Mouse (Mus musculus) midbrain, embryonic 11.5 days (tissue): Measurements from ENCODE around the gene Rnf126. TPM values are rescaled to one million over a fixed set of nuclear protein-coding genes. Genes with fewer than 3 reads are reported as not detected.

Experiments
- ATAC-seq: fragments of 200-750 bp; cut with Nextera tagmentation; 2 replicates; pipeline ENCODE4 v1.8.0; 2017; ENCODE audit warnings: moderate TSS enrichment, moderate library complexity; ENCODE audit not compliant: low FRiP score
- DNase-seq: peaks from one replicate; pipeline ENCODE4 v3.0.0; 2015; ENCODE audit warnings: low spot score; ENCODE audit errors: missing footprints
- H3K27ac ChIP-seq: fragments of 300-500 bp; sonication (generic); 2 replicates; pipeline ENCODE4 v1.5.1; 2014; ENCODE audit warnings: low read depth, low read length
- H3K27me3 ChIP-seq: fragments of 300-500 bp; sonication (generic); 2 replicates; pipeline ENCODE4 v1.6.1; 2014; ENCODE audit warnings: mild to moderate bottlenecking, low read length, moderate library complexity, mixed read lengths; ENCODE audit not compliant: control insufficient read depth, insufficient read depth
- H3K36me3 ChIP-seq: fragments of 300-500 bp; sonication (generic); 2 replicates; pipeline ENCODE4 v1.6.1; 2014; ENCODE audit warnings: mild to moderate bottlenecking, low read length, moderate library complexity, mixed read lengths; ENCODE audit not compliant: control insufficient read depth, insufficient read depth
- H3K4me1 ChIP-seq: fragments of 300-500 bp; sonication (generic); 2 replicates; pipeline ENCODE4 v1.6.1; 2014; ENCODE audit warnings: low read length; ENCODE audit not compliant: control insufficient read depth, insufficient read depth
- H3K4me2 ChIP-seq: fragments of 300-500 bp; sonication (generic); 2 replicates; pipeline ENCODE4 v1.6.1; 2014; ENCODE audit warnings: mild to moderate bottlenecking, moderate library complexity
- H3K4me3 ChIP-seq: fragments of 300-500 bp; sonication (generic); 2 replicates; pipeline ENCODE4 v1.5.1; 2014; ENCODE audit warnings: low read depth, low read length
- H3K9ac ChIP-seq: fragments of 300-500 bp; sonication (generic); 2 replicates; pipeline ENCODE4 v1.6.1; 2014; ENCODE audit warnings: low read length
- H3K9me3 ChIP-seq: fragments of 300-500 bp; sonication (generic); 2 replicates; pipeline ENCODE4 v1.6.1; 2016; ENCODE audit warnings: low read length; ENCODE audit not compliant: control insufficient read depth
- WGBS: fragments of 180-500 bp; shearing (Covaris S2); extraction: QIAGEN DNeasy Blood & Tissue Kit; methylation state at CpG from one replicate; pipeline ENCODE4 v1.1.7; 2014; 5-methylcytosine and 5-hydroxymethylcytosine counted together
- polyA plus RNA-seq: library from polyadenylated mRNA; unstranded; fragments of >200 nt; fragmentation: Nextera tagmentation; extraction: Ambion mirVana; gene quantifications from 2 replicates; pipeline ENCODE4 v1.2.1, GENCODE M21; 2014

Gene Rnf126
- polyA plus RNA-seq, 1 experiment from 2014 or later, result 81.9 TPM

DNA sequence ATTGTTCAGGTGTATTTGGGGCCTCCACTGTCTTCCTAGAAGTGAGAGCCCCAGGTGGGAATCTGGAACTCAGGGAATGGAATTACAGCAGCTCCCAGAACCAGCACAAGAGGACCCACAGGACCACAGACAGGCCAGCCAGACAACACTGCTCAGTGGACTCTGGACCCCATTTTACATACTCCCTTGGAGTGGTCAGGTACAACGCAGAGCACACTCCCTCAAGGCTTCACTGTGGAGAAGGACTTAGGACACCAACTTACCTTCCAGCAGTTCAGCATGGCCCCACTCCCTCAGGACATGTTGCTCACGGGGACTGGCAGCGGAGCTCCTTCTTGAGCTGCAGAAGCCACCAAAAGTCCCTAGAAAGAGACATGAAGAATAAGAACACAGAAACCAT, 21.3 kb downstream of the Rnf126 start:
- no peaks in the 10 kb centered on the region for H3K9me3 ChIP-seq
- no peak for DNase-seq
- peaks cover 6% of the 10 kb centered on the region for H3K4me1 ChIP-seq
- no peak overlapping the region for H3K27ac ChIP-seq
- no peak for ATAC-seq
- H3K4me2 ChIP-seq, result peak overlapping the region; percentile 54
- H3K9ac ChIP-seq, result no peak overlapping the region; the same call in 1 of the 2 replicates
- WGBS, result 95% methylated on average over 3 of the region's 3 CpGs
- no peaks in the 10 kb centered on the region for H3K27me3 ChIP-seq
- H3K36me3 ChIP-seq, result peaks cover 20% of the 10 kb centered on the region
- peak overlapping the region; percentile 50; the same call in 1 of the 2 replicates for H3K4me3 ChIP-seq

DNA sequence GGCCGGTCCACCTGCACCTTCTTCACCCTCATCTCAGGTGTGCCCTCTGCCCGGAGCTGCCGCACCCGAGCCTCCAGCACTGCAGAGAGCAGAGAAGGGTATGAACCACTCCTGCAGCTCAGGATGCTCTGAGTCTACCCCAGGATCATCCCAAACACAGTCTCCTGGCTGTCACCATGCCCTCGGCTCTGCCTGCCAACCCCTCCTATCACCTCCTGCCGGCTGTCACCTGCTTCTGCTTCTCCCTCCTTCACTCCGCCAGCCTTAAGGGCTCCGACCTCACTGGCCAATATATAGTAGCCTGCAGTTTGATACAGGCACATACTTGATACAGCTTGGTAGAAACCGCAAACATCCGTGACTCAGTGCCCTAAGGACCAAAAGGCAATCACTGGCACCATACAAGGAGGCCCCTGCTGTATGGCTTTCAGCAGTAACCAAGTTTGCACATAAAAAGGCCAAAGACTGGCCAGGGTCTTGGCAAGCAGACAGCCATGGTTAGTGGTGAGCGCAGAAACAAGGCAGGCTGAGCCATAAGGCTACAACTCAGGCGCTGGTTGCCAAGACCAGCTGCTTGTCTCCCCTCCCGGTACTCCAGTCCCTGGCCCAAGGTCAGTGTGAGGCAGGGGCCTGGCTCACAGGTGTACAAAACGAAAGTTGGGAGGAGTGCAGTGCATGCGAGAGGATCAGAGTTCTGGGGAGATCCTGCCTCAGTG, 22.9 kb downstream of the Rnf126 start:
- no peak overlapping the region for H3K4me2 ChIP-seq
- H3K9me3 ChIP-seq, result no peaks in the 10 kb centered on the region
- no peaks in the 10 kb centered on the region for H3K27me3 ChIP-seq
- no peak overlapping the region for H3K27ac ChIP-seq
- H3K36me3 ChIP-seq, result peaks cover 36% of the 10 kb centered on the region
- ATAC-seq, result no peak
- no peak for DNase-seq
- H3K9ac ChIP-seq, result no peak overlapping the region
- peaks cover 6% of the 10 kb centered on the region for H3K4me1 ChIP-seq
- WGBS, result 93% methylated on average over 15 of the region's 15 CpGs
- H3K4me3 ChIP-seq, result no peak overlapping the region

DNA sequence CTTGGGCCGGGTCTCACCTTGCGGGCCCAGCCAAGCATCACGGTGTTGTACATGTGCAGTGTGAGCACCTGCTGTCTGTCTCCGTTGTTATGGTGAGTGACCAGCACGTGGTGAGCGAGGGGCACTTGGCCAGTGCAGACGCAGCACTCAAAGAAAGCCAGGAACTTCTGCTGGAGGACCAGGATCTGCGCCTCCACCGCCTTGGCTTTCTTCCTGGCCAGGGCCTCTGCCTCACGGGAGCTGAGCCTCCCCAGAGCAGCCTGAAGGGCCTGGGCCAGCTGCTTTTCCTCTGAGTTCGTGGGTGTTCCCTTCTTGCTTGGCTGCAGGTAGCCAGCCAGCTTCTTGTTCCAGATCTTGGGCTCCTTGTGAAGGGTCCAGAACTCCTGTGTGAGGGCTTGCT, 23.6 kb downstream of the Rnf126 start:
- ATAC-seq (no peak), DNase-seq (no peak)
- Histone ChIP-seq H3K27ac (no peak overlapping the region), H3K4me1 (peaks cover 6% of the 10 kb centered on the region), H3K4me2 (no peak overlapping the region), H3K9ac (no peak overlapping the region), H3K36me3 (peaks cover 40% of the 10 kb centered on the region), H3K27me3 (no peaks in the 10 kb centered on the region), H3K4me3 (no peak overlapping the region), H3K9me3 (no peaks in the 10 kb centered on the region)
- 88% methylated on average over 11 of the region's 11 CpGs for WGBS

- no peaks in the 10 kb centered on the region; the same call in 1 of the 2 replicates for H3K27me3 ChIP-seq
- peaks cover 52% of the 10 kb centered on the region for H3K36me3 ChIP-seq
- DNase-seq (no peak), ATAC-seq (peak; percentile 20; the same call in 1 of the 2 replicates)
- H3K4me2 ChIP-seq, result no peak overlapping the region
- H3K27ac ChIP-seq, result no peak overlapping the region
- no peaks in the 10 kb centered on the region for H3K9me3 ChIP-seq
- no peak overlapping the region for H3K4me3 ChIP-seq
- H3K4me1 ChIP-seq, result peaks cover 6% of the 10 kb centered on the region
- H3K9ac ChIP-seq, result no peak overlapping the region
- 52% methylated on average over 11 of the region's 11 CpGs for WGBS
These were observed 25.9 kb downstream of the Rnf126 start for GRCm38 (mm10) chr10:79740863-79741262.

- 96% methylated on average over 28 of the region's 28 CpGs for WGBS
- Histone ChIP-seq H3K9me3 (no peaks in the 10 kb centered on the region), H3K27ac (no peak overlapping the region), H3K27me3 (no peaks in the 10 kb centered on the region; the same call in none of the 2 replicates), H3K9ac (no peak overlapping the region), H3K4me1 (peaks cover 2% of the 10 kb centered on the region; the same call in 1 of the 2 replicates), H3K36me3 (peaks cover 52% of the 10 kb centered on the region), H3K4me2 (no peak overlapping the region), H3K4me3 (no peak overlapping the region)
- no peak for ATAC-seq
- no peak for DNase-seq
These were observed 27.5 kb downstream of the Rnf126 start for GRCm38 (mm10) chr10:79739234-79739633.

GRCm38 (mm10) chr10:79738259-79738658, 28.5 kb downstream of the Rnf126 start:
- Histone ChIP-seq H3K27ac (no peak overlapping the region), H3K4me1 (peaks cover 2% of the 10 kb centered on the region; the same call in 1 of the 2 replicates), H3K4me3 (no peak overlapping the region), H3K36me3 (peaks cover 48% of the 10 kb centered on the region), H3K9me3 (no peaks in the 10 kb centered on the region), H3K4me2 (no peak overlapping the region), H3K9ac (no peak overlapping the region), H3K27me3 (no peaks in the 10 kb centered on the region; the same call in none of the 2 replicates)
- ATAC-seq (no peak), DNase-seq (no peak)
- WGBS, result 85% methylated on average over 10 of the region's 10 CpGs

GRCm38 (mm10) chr10:79736706-79737105, 30.0 kb downstream of the Rnf126 start:
- WGBS, result 89% methylated on average over 10 of the region's 14 CpGs
- H3K4me3 ChIP-seq, result no peak overlapping the region
- H3K9ac ChIP-seq, result no peak overlapping the region
- H3K27me3 ChIP-seq, result no peaks in the 10 kb centered on the region; the same call in none of the 2 replicates
- no peak for DNase-seq
- H3K9me3 ChIP-seq, result no peaks in the 10 kb centered on the region
- peaks cover 2% of the 10 kb centered on the region; the same call in 1 of the 2 replicates for H3K4me1 ChIP-seq
- no peak for ATAC-seq
- no peak overlapping the region for H3K27ac ChIP-seq
- H3K36me3 ChIP-seq, result peaks cover 42% of the 10 kb centered on the region
- no peak overlapping the region for H3K4me2 ChIP-seq

DNA sequence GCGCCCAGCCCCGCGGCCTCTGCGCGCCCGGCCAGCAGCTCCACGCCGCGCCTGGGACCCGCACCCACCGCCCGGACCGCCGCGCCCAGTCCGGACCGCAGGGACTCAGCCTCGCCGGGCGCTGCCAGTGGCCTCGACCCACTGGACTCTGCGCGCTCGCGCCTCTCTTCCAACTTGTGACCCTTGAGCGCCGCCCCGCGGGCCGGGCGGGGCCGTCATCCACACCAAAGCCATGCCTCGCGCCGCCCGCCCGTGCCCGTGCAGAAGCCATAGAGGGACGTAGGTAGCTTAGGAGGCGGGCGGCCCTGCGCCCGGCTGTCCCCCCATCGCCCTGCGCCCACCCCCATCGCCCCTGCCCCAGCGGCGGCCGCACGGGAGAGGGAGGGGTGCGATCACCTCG, 31.4 kb downstream of the Rnf126 start:
- DNase-seq, result no peak
- peaks cover 32% of the 10 kb centered on the region for H3K36me3 ChIP-seq

GRCm38 (mm10) chr10:79733847-79734246, 32.9 kb downstream of the Rnf126 start:
- H3K36me3 ChIP-seq, result peaks cover 17% of the 10 kb centered on the region
- H3K9ac ChIP-seq, result no peak overlapping the region
- no peak overlapping the region for H3K4me3 ChIP-seq
- no peaks in the 10 kb centered on the region for H3K9me3 ChIP-seq
- 94% methylated on average over 15 of the region's 15 CpGs for WGBS
- DNase-seq (no peak), ATAC-seq (no peak)
- no peaks in the 10 kb centered on the region; the same call in none of the 2 replicates for H3K27me3 ChIP-seq
- no peak overlapping the region for H3K4me2 ChIP-seq
- no peak overlapping the region for H3K27ac ChIP-seq
- H3K4me1 ChIP-seq, result no peaks in the 10 kb centered on the region

More for the DNA sequence above, 31.4 kb downstream of the Rnf126 start:
- 25% methylated on average over 52 of the region's 52 CpGs for WGBS
- Histone ChIP-seq H3K9me3 (no peaks in the 10 kb centered on the region), H3K9ac (no peak overlapping the region), H3K4me1 (no peaks in the 10 kb centered on the region), H3K4me2 (peak overlapping the region; percentile 19; the same call in 1 of the 2 replicates), H3K27ac (no peak overlapping the region), H3K4me3 (no peak overlapping the region), H3K27me3 (no peaks in the 10 kb centered on the region; the same call in none of the 2 replicates)
- ATAC-seq, result 0 out of 2 replicates have a peak, but pooled peaks have one; percentile 22
